Mouse (Mus musculus): Measurements from ENCODE around the gene Rapgefl1. TPM values are rescaled to one million over a fixed set of nuclear protein-coding genes. Genes with fewer than 3 reads are reported as not detected.

Rapgefl1 gene
- polyA plus RNA-seq, 1 experiment from 2014 or later: 3.0 TPM

GRCm38 (mm10) chr11:98795015-98795713 is 41.4 kb upstream of the Rapgefl1 start, which contains the start of gene Msl1:
Msl1 (plus strand) TSS chr11:98795516.
- H3K27me3 ChIP-seq: no peaks in the 10 kb centered on the region
- H3K9ac ChIP-seq (replicated peaks): peak within 1 kb of the TSS; percentile 99
- peak within 1 kb of the TSS; percentile 99 for H3K4me2 ChIP-seq (replicated peaks)
- no peaks in the 10 kb centered on the region for H3K9me3 ChIP-seq
- H3K4me1 ChIP-seq: peaks cover 34% of the 10 kb centered on the region
- H3K27ac ChIP-seq (replicated peaks): peak within 1 kb of the TSS; percentile 99
- peaks cover 13% of the 10 kb centered on the region for H3K36me3 ChIP-seq
- H3K4me3 ChIP-seq: peak within 1 kb of the TSS; percentile 85
- ATAC-seq (ENCODE audit: low FRiP score, low read depth): peak; percentile 74
- WGBS: under 1% methylated on average over 60 of the region's 89 CpGs

GRCm38 (mm10) chr11:98795714-98796514 is 40.7 kb upstream of the Rapgefl1 start:
- Histone ChIP-seq H3K27me3 (no peaks in the 10 kb centered on the region), H3K27ac (replicated peaks) (peak overlapping the region; percentile 99), H3K4me3 (peak overlapping the region; percentile 85), H3K4me2 (replicated peaks) (peak overlapping the region; percentile 99), H3K9ac (replicated peaks) (peak overlapping the region; percentile 99), H3K36me3 (peaks cover 20% of the 10 kb centered on the region), H3K9me3 (no peaks in the 10 kb centered on the region), H3K4me1 (peaks cover 34% of the 10 kb centered on the region)
- peak; percentile 64 for ATAC-seq (ENCODE audit: low FRiP score, low read depth)
- under 1% methylated on average over 59 of the region's 74 CpGs for WGBS

- WGBS: 4% methylated on average over 23 of the region's 23 CpGs
- ATAC-seq (ENCODE audit: low FRiP score, low read depth): peak; percentile 38
- Histone ChIP-seq H3K4me3 (peak overlapping the region; percentile 85), H3K9ac (replicated peaks) (peak overlapping the region; percentile 99), H3K9me3 (no peaks in the 10 kb centered on the region), H3K4me1 (peaks cover 34% of the 10 kb centered on the region), H3K4me2 (replicated peaks) (peak overlapping the region; percentile 99), H3K27ac (replicated peaks) (peak overlapping the region; percentile 99), H3K36me3 (peaks cover 28% of the 10 kb centered on the region), H3K27me3 (no peaks in the 10 kb centered on the region)
Observed at GRCm38 (mm10) chr11:98796515-98797216, 39.9 kb upstream of the Rapgefl1 start.

- 16% methylated on average over 5 of the region's 5 CpGs for WGBS
- Histone ChIP-seq H3K4me1 (peaks cover 33% of the 10 kb centered on the region), H3K4me3 (peak overlapping the region; percentile 85), H3K4me2 (replicated peaks) (peak overlapping the region; percentile 99), H3K9ac (replicated peaks) (peak overlapping the region; percentile 99), H3K36me3 (peaks cover 34% of the 10 kb centered on the region), H3K27ac (replicated peaks) (peak overlapping the region; percentile 42; the same call in 1 of the 2 replicates), H3K27me3 (no peaks in the 10 kb centered on the region), H3K9me3 (no peaks in the 10 kb centered on the region)
- no peak for ATAC-seq (ENCODE audit: low FRiP score, low read depth)
Observed at GRCm38 (mm10) chr11:98797306-98797705, 39.3 kb upstream of the Rapgefl1 start.

GRCm38 (mm10) chr11:98797909-98798308 is 38.7 kb upstream of the Rapgefl1 start:
- peak overlapping the region; percentile 42; the same call in 1 of the 2 replicates for H3K27ac ChIP-seq (replicated peaks)
- H3K9me3 ChIP-seq: no peaks in the 10 kb centered on the region
- no peak for ATAC-seq (ENCODE audit: low FRiP score, low read depth)
- no peaks in the 10 kb centered on the region for H3K27me3 ChIP-seq
- 51% methylated on average over 4 of the region's 4 CpGs for WGBS
- peak overlapping the region; percentile 85 for H3K4me3 ChIP-seq
- peaks cover 28% of the 10 kb centered on the region for H3K4me1 ChIP-seq
- peak overlapping the region; percentile 99 for H3K4me2 ChIP-seq (replicated peaks)
- peak overlapping the region; percentile 99 for H3K9ac ChIP-seq (replicated peaks)
- peaks cover 40% of the 10 kb centered on the region for H3K36me3 ChIP-seq

- Histone ChIP-seq H3K4me1 (peaks cover 2% of the 10 kb centered on the region; the same call in 1 of the 2 replicates), H3K36me3 (peaks cover 82% of the 10 kb centered on the region), H3K9me3 (no peaks in the 10 kb centered on the region), H3K27ac (replicated peaks) (no peak within 1 kb of the TSS), H3K4me2 (replicated peaks) (no peak within 1 kb of the TSS), H3K4me3 (no peak within 1 kb of the TSS), H3K9ac (replicated peaks) (no peak within 1 kb of the TSS), H3K27me3 (no peaks in the 10 kb centered on the region)
- WGBS: 93% methylated on average over 5 of the region's 5 CpGs
- no peak for ATAC-seq (ENCODE audit: low FRiP score, low read depth)
Observed at GRCm38 (mm10) chr11:98804605-98805004, 32.0 kb upstream of the Rapgefl1 start, which contains the start of gene Casc3. Casc3 (plus strand) TSS chr11:98804905.

GRCm38 (mm10) chr11:98808417-98808816 is 28.2 kb upstream of the Rapgefl1 start:
- H3K36me3 ChIP-seq: peaks cover 65% of the 10 kb centered on the region
- H3K4me3 ChIP-seq: no peak overlapping the region
- ATAC-seq (ENCODE audit: low FRiP score, low read depth): no peak
- H3K4me2 ChIP-seq (replicated peaks): peak overlapping the region; percentile 78
- peaks cover 18% of the 10 kb centered on the region for H3K4me1 ChIP-seq
- H3K27me3 ChIP-seq: no peaks in the 10 kb centered on the region
- no peaks in the 10 kb centered on the region for H3K9me3 ChIP-seq
- 76% methylated on average over 2 of the region's 2 CpGs for WGBS
- no peak overlapping the region for H3K9ac ChIP-seq (replicated peaks)
- H3K27ac ChIP-seq (replicated peaks): peak overlapping the region; percentile 98

- Histone ChIP-seq H3K27ac (replicated peaks) (peak overlapping the region; percentile 98), H3K4me1 (peaks cover 18% of the 10 kb centered on the region), H3K36me3 (peaks cover 64% of the 10 kb centered on the region), H3K9ac (replicated peaks) (peak overlapping the region; percentile 92), H3K4me3 (peak overlapping the region; percentile 89), H3K4me2 (replicated peaks) (peak overlapping the region; percentile 78), H3K27me3 (no peaks in the 10 kb centered on the region), H3K9me3 (no peaks in the 10 kb centered on the region)
- ATAC-seq (ENCODE audit: low FRiP score, low read depth): peak; percentile 98
- under 1% methylated on average over 76 of the region's 84 CpGs for WGBS
Observed at GRCm38 (mm10) chr11:98809457-98810290, 26.9 kb upstream of the Rapgefl1 start.

GRCm38 (mm10) chr11:98810686-98811085 is 25.9 kb upstream of the Rapgefl1 start:
- 82% methylated on average over 7 of the region's 7 CpGs for WGBS

GRCm38 (mm10) chr11:98816706-98817239 is 19.8 kb upstream of the Rapgefl1 start:
- 90% methylated on average over 1 of the region's 1 CpGs for WGBS
- no peak for ATAC-seq (ENCODE audit: low FRiP score, low read depth)
- no peaks in the 10 kb centered on the region for H3K9me3 ChIP-seq
- H3K27ac ChIP-seq (replicated peaks): no peak overlapping the region
- H3K27me3 ChIP-seq: no peaks in the 10 kb centered on the region
- no peak overlapping the region for H3K4me3 ChIP-seq
- no peak overlapping the region for H3K4me2 ChIP-seq (replicated peaks)
- H3K4me1 ChIP-seq: peaks cover 3% of the 10 kb centered on the region; the same call in 1 of the 2 replicates
- no peak overlapping the region for H3K9ac ChIP-seq (replicated peaks)
- H3K36me3 ChIP-seq: peaks cover 92% of the 10 kb centered on the region

More at GRCm38 (mm10) chr11:98810686-98811085, 25.9 kb upstream of the Rapgefl1 start:
- Histone ChIP-seq H3K36me3 (peaks cover 64% of the 10 kb centered on the region), H3K4me3 (peak overlapping the region; percentile 89), H3K4me1 (peaks cover 18% of the 10 kb centered on the region), H3K27me3 (no peaks in the 10 kb centered on the region), H3K9ac (replicated peaks) (peak overlapping the region; percentile 92), H3K9me3 (no peaks in the 10 kb centered on the region), H3K27ac (replicated peaks) (peak overlapping the region; percentile 98; the same call in 1 of the 2 replicates), H3K4me2 (replicated peaks) (peak overlapping the region; percentile 78)
- no peak for ATAC-seq (ENCODE audit: low FRiP score, low read depth)

- Histone ChIP-seq H3K4me1 (no peaks in the 10 kb centered on the region), H3K9me3 (no peaks in the 10 kb centered on the region), H3K27ac (replicated peaks) (no peak overlapping the region), H3K9ac (replicated peaks) (no peak overlapping the region), H3K4me3 (no peak overlapping the region), H3K27me3 (no peaks in the 10 kb centered on the region), H3K4me2 (replicated peaks) (no peak overlapping the region), H3K36me3 (peaks cover 92% of the 10 kb centered on the region)
- 98% methylated on average over 5 of the region's 5 CpGs for WGBS
- no peak for ATAC-seq (ENCODE audit: low FRiP score, low read depth)
Observed at GRCm38 (mm10) chr11:98820968-98821367, 15.6 kb upstream of the Rapgefl1 start.
